Mouse (Mus musculus) embryo, embryonic 11.5 days (tissue): Measurements from ENCODE around the gene Igf2bp3.

Source experiments
- DNase-seq: peaks from one replicate; pipeline ENCODE4 v3.0.0-alpha.2; 2012; ENCODE audit warnings: low read depth, low spot score

Igf2bp3 gene

DNA sequence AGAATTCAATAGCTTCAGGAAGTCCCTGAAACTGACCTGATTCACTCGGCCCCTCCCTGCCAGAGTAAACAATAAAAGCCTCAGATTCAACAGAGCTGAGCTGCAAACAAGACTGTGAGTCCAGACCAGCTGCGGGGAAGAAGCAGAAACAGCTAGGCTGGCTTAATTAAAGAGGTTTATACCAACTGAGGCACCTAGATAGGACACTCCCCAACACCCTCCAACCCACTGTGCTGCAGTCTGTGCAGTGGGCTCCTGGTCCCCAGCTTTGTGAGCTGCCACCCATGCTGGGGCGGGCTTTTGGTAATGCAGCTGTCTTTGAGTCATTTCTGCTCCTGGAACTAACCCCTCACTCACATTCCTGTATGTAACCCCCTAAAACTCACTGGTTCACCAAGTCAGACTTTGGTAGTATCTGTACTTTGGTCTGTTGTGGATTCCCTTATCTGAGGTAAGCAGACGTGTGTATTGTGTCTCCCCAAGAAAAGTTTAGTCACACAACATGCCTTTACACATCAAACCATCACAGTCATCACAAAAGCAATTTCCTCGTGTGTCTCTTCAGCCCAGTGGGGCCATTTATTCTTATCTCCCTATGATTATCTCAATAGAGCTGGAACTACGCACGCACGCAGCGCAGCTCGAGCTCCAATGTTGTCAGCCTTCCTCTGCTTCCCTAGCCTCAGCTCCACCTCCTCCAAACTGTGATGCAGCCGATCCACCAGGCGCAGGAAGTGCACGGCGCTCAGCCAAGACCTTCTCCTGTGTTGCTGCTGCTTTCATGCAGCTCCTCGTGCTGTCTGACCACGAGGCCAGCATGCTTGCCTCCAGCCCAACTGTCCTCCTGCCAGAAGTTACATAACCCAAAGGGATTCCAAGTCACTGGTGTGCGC is 76.4 kb downstream of the Igf2bp3 start:
- DNase-seq, result no peak

DNA sequence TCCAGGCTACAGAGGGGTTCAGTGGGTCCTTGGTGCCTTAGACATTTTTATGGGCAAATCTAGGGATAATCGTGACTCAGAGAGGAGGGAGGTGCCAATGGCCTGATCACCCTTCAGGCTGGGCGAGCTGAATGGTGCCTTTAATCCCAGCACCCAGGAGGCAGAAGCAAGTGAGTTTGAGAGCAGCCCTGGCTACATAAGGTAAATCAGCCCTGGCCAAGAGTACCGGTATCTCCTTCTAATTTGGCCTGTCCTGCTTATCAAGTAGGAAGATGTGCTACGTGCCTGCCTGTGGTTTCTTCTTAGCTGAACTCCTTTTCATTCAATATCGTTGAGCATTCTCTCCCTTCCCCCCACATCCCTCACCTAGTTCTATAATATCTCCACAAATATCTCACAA is 78.0 kb downstream of the Igf2bp3 start:
- no peak for DNase-seq

DNA sequence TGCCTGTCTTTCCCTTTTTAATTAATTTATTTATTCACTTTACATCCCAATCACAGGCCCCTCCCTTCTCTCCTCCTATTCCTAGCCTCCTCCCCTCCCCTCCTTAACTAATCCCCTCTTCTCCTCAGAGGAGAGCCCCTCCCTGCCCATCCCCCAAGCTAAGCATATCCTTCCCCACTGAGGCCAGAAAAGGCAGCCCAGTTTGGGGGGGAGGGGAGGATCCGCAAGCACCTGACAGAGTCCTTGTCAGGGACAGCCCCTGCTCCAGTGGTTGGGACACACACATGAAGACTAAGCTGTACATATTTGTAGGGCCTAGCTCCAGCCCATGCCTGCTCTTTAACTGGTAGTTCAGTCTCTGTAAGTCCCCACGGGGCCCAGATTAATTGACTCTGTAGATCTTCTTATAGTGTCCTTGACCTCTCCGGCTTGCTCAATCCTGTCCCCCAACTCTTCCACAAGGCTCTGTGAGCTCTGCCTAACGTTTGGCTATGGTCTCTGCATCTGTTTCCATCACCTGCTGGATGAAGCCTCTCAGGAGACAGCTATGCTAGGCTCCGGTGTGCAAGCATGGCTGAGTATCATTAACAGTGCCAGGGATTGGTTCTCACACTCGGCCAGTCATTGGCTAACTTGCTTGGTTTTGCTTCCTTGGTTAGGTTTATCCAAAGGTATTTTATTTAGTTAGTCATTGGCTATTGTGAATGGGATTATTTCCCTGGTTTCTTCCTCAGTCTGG is 82.2 kb downstream of the Igf2bp3 start:
- DNase-seq, result no peak

DNA sequence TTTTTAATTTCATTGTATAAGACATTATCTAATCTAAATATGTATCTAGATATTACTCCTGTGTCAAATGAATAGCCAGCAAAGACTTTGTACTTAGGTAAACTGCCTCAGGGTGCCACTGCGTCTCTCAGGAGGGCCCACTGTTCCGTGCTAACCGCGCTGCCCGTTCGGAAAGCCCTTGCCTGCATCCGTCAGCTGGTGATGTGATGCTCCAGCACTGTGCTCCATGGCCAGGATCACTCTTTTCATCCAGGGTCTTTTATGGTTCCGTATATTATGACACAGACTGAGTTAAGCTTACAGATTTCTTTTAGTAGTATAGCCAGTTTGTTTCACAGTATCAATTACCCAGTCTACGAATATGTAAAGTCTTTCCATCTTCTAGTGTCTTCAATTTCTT is 82.9 kb downstream of the Igf2bp3 start:
- DNase-seq, result no peak

DNA sequence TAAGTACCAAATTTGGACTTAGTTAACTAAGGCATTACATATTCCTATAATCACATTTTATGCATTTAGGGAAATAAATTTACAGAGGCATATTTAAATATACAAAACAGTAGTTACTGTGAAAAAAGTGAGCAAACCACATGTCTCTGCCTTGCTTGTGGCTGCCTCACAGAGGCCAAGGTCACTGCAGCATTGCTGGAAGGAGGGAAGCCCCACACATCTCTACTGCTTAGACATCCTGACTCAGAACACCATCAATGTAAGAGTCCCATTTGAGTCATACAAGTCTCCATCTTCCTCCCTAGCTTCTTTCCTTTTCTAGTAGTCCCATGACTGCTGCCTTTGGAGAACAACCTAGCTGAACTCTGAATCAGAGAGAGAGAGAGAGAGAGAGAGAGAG is 84.4 kb downstream of the Igf2bp3 start:
- no peak for DNase-seq

DNA sequence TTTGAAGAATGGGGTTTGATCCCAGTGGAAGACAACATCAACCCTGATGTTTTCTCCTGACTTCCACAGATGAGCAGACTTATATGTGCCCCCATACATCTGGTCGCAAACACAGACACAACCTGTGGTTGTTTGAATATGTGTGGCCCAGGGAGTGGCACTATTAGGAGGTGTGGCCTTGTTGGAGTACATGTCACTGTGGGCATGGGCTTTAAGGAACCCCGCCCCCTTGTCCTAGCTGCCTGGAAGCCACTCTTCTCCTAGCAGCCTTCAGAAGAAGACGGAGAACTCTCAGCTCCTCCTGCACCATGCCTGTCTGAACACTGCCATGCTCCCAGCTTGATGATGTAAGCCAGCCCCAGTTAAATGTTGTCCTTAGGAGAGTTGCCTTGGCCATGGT is 94.4 kb downstream of the Igf2bp3 start:
- DNase-seq, result no peak

DNA sequence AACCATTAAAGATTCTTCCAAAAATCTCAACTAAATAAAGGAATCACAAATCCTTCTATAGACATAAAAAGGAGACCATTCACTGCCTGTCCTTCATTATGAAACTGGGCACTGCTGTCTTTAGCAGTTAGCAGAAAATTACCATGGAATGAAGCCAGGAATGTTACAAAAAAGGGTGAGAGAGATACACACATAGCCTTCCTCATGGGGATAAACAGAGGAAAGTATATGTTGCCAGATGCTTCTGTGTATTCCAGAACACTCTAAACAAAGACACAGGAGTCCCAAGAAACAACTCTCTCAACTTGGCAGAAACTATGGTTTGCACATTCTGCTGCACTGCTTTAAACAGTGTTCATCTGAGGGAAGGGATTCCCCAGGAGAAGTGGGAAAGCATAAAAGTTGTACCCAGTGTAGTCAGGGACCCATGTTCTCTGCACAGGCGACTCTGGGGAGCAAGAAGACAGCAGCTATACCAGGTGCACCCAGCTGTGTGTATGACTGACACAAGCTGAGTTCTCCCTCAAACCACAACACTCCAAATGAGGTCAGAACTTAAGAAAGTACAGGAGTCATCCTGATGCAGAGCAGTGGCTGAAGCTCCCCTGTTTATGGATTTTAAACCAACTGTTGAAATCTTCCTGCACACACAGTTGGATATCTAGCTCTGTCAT is 95.2 kb downstream of the Igf2bp3 start:
- DNase-seq, result no peak

DNA sequence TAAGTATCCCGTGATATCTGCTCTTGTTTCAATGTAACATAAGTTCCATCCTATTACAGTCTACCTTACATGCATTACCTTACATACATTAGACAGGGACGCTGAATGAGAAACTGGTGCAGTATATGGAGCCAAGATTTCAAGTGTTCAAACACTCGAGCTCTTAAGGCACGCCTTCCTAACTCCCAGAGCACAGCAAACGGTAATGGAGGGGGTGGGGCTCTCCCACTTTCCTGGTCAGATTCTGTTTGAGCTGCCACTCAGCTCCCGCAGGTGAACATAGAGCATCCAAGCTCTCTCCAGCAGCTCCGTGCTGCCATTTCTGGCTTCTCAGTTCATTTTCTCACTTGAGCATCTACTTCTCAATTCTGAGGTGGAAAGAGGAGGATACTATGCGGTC is 96.3 kb downstream of the Igf2bp3 start:
- DNase-seq, result no peak

DNA sequence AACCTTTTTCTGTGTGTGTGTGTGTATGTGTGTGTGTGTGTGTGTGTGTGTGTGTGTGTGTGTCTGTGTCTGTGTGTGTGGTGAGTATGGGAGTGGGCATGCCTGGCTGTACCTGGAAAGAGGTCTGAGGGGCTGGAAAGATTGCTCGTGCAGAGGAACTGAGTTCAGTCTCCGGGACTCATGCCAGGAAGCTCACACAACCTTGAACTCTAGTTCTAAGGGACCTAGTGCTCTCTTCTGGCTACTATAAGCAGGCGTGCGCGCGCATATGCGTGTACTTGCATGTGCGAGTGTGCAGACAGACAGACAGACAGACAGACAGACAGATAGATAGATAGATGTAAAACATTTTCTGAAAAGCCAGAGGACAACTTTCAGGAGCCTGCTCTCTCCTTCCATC is 98.5 kb downstream of the Igf2bp3 start:
- no peak for DNase-seq

DNA sequence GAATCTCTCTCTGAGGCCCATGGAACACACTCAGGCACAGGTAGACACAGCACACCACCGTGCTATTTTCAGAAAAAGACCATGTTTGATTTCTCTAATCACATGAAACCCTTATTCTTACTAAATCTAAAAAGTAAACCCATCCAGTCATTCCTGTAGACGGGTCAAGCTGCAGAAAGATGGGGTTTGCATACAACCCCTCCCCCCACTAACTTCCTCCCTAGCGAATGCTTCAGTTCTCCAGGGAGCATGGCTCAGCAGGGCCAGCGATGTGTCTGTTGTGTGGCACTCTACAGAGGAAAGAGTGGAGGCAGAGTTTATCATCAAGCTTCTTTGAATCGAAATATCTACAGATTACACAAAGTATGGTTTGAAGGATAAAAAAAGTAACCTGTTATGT is 99.2 kb downstream of the Igf2bp3 start:
- no peak for DNase-seq

DNA sequence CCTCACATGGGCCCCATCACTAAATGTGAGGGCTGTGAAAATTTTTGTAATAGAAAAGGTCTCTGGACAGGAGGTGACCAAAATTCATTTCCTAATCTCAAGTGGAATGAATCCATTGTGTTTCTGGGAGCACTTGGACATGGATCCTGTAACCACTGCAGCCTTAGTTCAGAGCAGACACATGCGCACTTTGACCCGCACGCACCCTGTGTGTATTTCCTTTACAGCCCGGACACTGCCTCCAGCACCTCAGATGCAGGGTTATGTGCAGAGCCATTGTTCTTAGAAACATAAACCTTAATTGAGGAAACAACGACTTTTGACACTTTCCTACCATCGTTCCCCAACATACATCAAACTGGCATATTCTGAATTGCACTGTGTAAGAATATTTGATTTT is 100.3 kb downstream of the Igf2bp3 start:
- DNase-seq, result no peak

DNA sequence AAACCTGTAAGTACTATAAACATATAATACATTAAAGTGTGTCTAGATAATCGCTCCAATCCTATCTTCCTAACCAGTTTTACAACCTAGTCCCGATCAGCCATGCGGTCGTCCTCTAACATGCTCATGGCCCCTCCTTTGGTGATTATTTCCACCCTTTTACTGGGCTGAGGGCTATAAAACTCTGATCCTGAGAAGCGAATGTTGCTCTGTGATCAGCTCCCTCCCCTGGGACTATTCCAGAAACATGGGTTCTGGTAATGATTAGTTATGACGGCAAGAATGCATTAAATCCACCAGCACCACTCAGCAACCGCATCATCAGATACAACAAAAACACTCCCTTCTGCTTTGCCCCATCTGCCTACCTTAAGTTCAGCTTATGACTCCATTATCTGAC is 100.9 kb downstream of the Igf2bp3 start:
- peak; percentile 5 for DNase-seq

DNA sequence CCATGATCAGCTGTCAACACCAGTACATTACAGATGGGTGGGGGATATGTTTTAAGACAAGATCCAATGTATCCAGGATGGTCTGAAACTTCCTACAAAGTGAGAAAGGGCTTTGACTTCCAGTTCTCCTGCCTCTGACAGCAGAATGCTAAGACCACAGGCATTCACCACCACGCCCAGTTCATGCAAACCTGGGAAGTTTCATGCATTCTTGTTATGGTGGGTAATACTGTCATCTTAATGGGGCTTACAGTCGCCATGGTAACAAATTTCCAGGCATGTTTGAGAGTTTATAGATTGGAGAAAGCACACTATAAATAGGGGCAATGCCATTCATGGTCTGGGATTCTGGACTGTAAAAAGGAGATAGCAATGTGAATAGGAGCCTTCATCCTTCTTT is 105.6 kb downstream of the Igf2bp3 start:
- DNase-seq, result no peak

DNA sequence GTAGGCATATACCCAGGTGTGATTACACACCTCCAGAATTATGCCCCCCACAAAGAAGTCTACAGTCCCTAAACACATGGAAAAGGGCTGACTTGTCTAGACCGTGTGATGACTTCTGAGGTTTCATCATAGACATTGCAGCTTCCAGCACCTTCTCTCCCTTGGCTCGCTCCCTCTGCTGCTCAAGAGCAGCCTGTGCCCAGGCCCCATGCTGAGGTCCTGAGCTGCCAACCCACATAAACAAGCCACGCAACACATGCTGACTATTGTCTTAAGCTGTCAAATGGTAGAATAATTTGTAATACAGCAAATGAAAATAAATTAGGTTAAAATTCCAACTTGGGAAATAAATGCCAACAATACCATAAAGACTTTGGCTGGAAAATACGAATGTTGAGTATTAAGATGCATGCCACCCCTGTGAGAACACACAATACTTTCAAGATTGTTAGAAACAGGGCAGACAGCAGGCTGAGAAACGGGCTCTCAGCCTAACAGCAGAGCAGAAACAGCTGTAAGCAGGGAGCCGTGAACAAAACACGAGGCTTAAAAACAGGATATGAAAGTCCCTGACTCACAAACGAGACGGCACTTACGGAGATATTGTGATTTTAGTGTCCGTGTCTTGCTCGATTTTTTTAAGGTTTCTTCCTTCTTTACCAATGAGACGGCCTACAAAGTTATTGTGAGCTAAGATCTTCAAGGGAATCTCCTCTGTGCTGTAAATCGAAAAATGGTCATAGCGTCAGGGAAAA is 107.8 kb downstream of the Igf2bp3 start:
- DNase-seq, result no peak

DNA sequence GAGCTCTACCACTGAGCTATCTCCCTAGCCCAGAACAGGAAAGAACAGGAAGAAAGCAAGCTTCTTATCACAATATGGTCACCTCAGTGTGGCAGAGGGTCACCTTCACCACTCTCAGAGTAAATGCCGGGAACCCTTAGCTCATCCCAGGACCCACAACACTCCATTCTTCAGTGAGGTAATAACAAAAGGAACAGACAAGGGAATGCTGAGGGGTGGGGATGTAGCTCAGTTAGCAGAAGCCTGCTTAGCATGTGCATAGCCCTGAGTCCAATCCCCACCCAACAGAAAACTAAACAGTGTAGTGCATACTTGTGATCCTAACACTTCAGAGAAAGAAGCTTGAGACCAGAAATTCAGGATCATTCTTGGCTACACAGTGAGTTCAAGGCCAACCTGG is 115.7 kb downstream of the Igf2bp3 start:
- no peak for DNase-seq

DNA sequence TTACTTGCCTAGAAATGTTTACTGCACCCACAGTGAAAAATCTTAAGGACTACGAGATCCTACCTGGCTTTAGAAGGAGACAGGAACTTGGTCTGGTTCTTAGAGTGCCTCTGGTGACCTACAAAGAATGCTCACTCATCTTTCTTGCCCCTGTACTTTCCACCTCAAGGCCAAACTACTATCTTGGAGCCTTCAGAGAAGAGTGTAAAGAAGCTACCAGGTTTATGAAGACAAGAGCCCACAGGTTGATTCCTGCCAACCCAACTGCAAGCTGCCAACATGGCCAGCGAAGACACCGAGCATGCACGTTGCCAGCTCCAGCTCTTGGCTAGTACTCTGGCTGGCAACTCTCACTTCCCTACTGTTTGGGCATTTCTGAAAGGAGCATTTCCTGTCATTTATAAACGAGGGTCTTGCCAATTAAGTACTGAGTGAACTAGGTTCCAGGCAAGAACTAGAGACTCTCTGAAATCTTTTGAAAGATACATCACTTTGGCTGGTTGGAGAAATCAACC is 117.1 kb downstream of the Igf2bp3 start:
- no peak for DNase-seq

DNA sequence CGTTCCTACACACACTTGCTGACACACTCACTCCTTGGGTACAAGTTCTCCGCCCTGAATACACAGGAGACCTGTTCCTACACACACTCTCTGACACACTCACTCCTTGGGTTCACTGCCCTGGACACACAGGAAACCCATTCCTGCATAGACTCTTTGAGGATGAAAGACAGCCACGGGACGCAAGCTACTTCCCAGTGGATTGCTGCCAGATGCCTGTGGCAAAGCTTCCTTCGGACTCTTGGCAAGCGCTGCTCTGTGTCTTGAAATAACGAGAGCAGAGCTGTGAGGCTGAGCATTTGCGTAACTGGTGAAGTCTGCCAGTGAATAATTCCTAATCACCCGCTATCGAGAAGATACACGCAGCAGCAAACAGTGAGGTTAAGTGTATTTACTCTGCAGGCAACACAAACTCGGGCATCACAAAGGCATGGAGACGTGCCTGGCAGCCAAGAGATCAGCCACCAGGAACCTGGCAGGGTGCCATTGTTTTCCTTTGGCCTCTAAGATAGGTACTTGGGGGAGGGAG is 117.8 kb downstream of the Igf2bp3 start:
- no peak for DNase-seq

DNA sequence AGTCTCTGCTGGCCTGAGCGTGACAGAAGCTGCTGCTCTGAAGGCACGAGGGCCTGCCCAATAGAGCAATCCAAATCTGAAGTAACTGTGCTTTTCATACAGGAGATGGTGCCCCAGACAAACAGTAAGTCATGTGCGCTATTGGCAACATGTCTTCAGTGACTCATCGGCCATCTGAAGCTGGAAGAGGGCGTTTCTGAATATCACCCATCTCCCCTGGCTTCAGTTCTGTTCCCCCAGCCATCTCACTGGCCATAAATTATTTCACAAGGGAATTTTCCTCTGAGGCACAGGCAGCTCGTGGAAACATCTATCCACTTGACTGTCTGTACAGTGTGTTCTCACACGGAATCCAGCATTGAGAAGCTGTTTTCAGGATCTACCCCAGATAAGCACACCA is 118.3 kb downstream of the Igf2bp3 start:
- no peak for DNase-seq

DNA sequence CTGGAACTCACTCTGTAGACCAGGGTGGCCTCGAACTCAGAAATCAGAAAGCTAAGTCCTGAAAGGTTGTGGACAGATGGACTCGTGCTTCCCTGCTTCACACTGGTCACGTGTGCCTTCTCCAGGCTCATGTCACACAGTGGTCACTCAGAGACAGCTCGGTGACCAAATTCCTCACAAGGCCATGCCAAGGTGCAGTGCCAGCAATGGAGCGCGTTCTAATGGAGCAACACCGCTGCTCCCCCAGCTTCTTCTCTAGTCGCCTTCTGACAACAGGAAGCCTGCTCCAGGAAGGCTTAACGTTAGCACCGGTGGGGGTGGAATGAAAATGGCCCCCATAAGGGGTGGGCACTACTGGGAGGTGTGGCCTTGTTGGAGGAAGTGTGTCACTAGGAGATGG is 119.8 kb downstream of the Igf2bp3 start:
- no peak for DNase-seq

DNA sequence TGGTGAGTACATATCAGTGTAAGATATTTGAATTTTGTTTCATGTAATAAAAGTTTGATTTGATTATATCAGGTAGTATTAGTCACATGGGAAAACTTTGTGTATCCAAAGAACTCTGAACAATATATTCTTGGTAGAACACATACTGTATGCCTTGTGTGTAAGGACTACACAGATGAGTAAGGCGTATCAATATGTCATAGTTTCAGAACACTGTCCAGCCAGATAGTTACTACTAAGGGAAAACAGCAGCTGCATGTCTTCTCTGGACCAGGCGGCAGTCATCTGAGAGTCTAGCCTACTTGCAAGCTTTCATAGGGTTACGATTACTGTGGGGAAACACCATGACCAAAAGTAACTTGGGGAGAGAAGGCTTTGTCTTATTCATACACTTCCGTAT is 131.7 kb downstream of the Igf2bp3 start:
- DNase-seq, result no peak

DNA sequence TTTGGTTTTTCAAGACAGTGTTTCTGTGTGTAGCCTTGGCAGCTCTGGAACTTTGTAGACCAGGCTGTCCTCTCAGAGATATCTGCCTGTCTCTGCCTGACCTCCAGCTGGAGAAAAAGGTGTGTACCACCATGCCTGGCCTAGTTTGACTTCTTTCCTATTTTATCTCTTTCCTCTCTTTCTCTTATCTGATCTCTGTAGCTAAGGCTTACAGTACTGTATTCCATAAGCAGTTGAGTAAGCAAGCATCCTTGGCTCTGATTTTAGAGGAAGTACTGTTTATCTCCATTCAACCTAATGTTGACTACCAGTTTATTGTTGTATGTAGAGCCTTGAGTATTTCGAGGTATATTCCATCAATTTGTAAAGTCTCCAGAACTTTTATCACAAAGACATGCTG is 135.4 kb downstream of the Igf2bp3 start:
- no peak for DNase-seq
